Mouse (Mus musculus): ENCODE results near the gene Morn5. TPM values are rescaled to one million over a fixed set of nuclear protein-coding genes. Genes with fewer than 3 reads are reported as not detected.

Morn5 gene
- polyA plus RNA-seq, 1 experiment from 2014 or later: 0.18 TPM

DNA sequence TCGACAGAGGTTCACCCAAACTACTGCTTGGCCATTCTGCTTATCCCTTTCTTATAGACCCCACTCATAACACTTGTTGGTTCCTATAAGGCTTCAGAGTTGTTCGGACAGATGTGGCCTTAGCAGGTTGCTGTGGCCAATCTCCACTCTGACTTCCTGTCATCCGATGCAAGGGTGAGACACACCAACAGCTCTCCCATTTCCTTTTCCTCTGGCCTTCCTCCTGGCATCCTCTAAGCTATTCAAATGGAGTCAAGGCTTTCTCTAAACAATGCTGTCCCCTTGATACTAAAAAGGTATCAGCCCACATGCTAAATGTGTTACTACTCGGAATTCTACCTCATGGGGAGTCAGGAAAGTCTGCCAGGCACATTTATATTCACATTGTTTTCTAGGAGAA lies 78.7 kb downstream of the Morn5 start:
- no peaks in the 10 kb centered on the region for H3K27me3 ChIP-seq (replicated peaks)
- no peak overlapping the region for H3K27ac ChIP-seq
- H3K36me3 ChIP-seq: peaks cover 88% of the 10 kb centered on the region
- 62% methylated on average over 4 of the region's 4 CpGs for WGBS (ENCODE audit: insufficient replicate concordance)
- no peak overlapping the region for H3K9ac ChIP-seq
- no peak overlapping the region for H3K4me2 ChIP-seq
- H3K4me3 ChIP-seq: no peak overlapping the region
- H3K9me3 ChIP-seq (replicated peaks): no peaks in the 10 kb centered on the region
- peaks cover 7% of the 10 kb centered on the region; the same call in 1 of the 2 replicates for H3K4me1 ChIP-seq
- no peak for ATAC-seq

DNA sequence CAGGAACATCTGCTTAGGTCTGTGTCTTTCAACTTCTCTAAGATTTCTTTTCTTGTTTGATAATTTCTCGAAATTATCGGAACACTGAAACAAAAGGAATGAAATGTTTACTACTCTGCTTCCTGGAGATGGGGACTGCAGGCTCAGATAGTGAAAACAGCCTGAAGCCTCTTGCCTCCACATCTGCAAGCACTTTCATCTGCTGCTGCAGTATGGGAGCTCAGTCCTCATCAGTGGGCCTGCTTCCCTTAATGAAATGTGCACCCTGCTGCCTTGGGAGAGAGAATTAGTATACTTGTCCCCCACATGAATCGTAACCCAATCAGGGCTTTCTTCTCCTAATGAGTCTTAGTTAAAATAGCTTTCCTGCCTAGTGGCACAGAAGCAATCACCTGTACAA lies 79.8 kb downstream of the Morn5 start:
- H3K27me3 ChIP-seq (replicated peaks): no peaks in the 10 kb centered on the region
- ATAC-seq: no peak
- 84% methylated on average over 3 of the region's 3 CpGs for WGBS (ENCODE audit: insufficient replicate concordance)

More for the DNA sequence above, 79.8 kb downstream of the Morn5 start:
- H3K4me1 ChIP-seq: peaks cover 7% of the 10 kb centered on the region; the same call in 1 of the 2 replicates
- H3K36me3 ChIP-seq: peaks cover 88% of the 10 kb centered on the region
- no peak overlapping the region for H3K9ac ChIP-seq
- H3K4me3 ChIP-seq: no peak overlapping the region
- no peaks in the 10 kb centered on the region for H3K9me3 ChIP-seq (replicated peaks)
- H3K4me2 ChIP-seq: no peak overlapping the region
- no peak overlapping the region for H3K27ac ChIP-seq

Other genes starting within 250 kb of the Morn5 start
- 1.0 and 1.3 TPM in 2 replicates for gene Ttll11, start 69.5 kb upstream of the Morn5 start, polyA plus RNA-seq (2016; fragmentation: Nextera tagmentation; extraction: Ambion mirVana)
- 155 and 162 TPM in 2 replicates for gene Ndufa8, start 52 bp upstream of the Morn5 start, polyA plus RNA-seq (2016; fragmentation: Nextera tagmentation; extraction: Ambion mirVana)
- gene Lhx6, start 56.0 kb downstream of the Morn5 start, polyA plus RNA-seq (2016; fragmentation: Nextera tagmentation; extraction: Ambion mirVana): 0.29 and 0.39 TPM in 2 replicates
- 24.9 and 25.7 TPM in 2 replicates for gene Mrrf, start 86.9 kb downstream of the Morn5 start, polyA plus RNA-seq (2016; fragmentation: Nextera tagmentation; extraction: Ambion mirVana)
- 28.2 and 29.9 TPM in 2 replicates for gene Rbm18, start 87.3 kb downstream of the Morn5 start, polyA plus RNA-seq (2016; fragmentation: Nextera tagmentation; extraction: Ambion mirVana)
- 21.1 and 21.4 TPM in 2 replicates for gene Ptgs1, start 181.0 kb downstream of the Morn5 start, polyA plus RNA-seq (2016; fragmentation: Nextera tagmentation; extraction: Ambion mirVana)